Mouse (Mus musculus): ENCODE data around the gene Tbcc. TPM values are rescaled to one million over a fixed set of nuclear protein-coding genes. Genes with fewer than 3 reads are reported as not detected.

Gene Tbcc
- total and polyA plus RNA-seq, 3 experiments: 7.5 to 20.0 (median 18.6) TPM

DNA sequence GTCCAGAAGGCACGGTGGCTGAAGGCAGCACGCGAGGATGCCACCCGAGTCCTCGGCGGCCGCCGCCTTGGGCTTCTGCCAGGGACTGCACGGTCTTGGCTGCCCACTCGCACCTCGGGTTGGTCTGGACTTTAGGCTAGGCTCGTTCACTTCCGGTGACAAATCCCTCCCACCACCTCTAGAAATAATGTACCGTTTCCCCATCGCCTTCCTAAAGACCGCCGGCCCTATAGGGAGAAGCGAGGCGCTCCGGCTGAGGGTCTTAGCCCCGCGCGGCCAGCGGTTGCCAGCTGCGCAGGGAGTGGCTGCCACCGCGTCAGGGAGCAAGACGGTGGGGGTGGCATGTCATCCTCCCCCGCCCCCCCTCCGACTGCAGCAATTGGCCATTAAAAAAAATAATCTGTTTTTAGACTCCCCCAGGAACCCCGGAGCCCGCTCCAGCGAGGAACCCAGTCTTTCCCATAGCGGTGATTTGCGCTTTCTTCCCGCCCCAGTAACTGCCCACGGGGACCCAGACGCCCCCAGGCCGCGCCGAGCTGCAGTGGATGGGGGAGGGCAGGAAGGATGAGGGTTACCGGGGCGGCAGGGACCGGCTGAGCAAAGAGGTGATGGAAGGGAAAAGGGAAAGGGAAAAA, 917 bp upstream of the Tbcc start:
- DNase-seq (ENCODE audit: low spot score): peak; percentile 61
- H3K36me3 ChIP-seq (replicated peaks): peaks cover 32% of the 10 kb centered on the region
- peak overlapping the region; percentile 93 for H3K4me3 ChIP-seq (ENCODE audit: low read depth, low read length)
- TF ChIP-seq TAL1 (conservative IDR thresholded peaks at IDR 0.05; ENCODE audit: low read depth, low read length) (no peak), GATA2 (IDR thresholded peaks at IDR 0.05; ENCODE audit: borderline replicate concordance, low read depth, low read length) (no peak), CTCF (IDR thresholded peaks at IDR 0.05; ENCODE audit: low read depth, low read length) (no peak), POLR2AphosphoS5 (IDR thresholded peaks at IDR 0.05; ENCODE audit: insufficient replicate concordance, low read depth, low read length) (no peak), GATA1 (IDR thresholded peaks at IDR 0.05; ENCODE audit: borderline replicate concordance, low read length) (no peak)
- H3K4me1 ChIP-seq (ENCODE audit: insufficient read depth, low read depth, low read length): peaks cover 79% of the 10 kb centered on the region
- ATAC-seq (ENCODE audit: extremely low read depth, insufficient number of reproducible peaks, low FRiP score, poor library complexity, severe bottlenecking): no peak
- no peaks in the 10 kb centered on the region for H3K9me3 ChIP-seq (replicated peaks)
- no peaks in the 10 kb centered on the region for H3K27me3 ChIP-seq (ENCODE audit: insufficient read depth, low read length)

DNA sequence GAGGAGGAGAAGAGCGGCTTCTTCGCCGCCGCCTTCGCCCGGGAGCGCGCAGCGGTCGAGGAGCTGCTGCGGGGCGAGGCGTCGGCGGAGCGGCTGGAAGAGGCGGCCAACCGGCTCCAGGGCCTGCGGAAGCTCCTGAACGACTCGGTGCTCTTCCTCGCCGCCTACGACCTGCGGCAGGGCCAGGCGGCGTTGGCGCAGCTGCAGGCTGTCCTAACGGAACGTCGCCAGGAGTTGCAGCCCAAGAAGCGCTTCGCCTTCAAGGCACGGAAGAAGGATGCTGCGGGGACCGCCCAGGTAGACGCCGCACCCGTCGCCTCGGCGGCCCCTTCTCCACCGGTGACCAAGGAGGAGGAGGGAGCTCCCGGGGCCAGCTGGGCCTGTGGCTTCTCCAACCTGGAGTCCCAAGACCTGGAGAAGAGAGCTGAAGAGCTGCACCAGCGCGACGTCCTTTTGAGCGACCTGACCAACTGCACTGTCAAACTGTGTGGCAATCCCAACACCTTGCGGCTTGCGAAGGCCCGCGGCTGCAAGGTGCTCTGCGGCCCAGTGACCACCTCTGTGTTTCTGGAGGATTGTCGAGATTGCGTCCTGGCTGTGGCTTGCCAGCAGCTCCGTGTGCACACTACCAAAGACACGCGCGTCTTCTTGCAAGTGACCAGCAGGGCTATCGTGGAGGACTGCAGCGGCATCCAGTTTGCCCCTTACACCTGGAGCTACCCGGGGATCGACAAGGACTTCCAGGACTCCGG, 535 bp downstream of the Tbcc start:
- ATAC-seq (ENCODE audit: extremely low read depth, insufficient number of reproducible peaks, low FRiP score, poor library complexity, severe bottlenecking) (no peak), DNase-seq (ENCODE audit: low spot score) (no peak)
- Histone ChIP-seq H3K4me1 (ENCODE audit: insufficient read depth, low read depth, low read length) (peaks cover 65% of the 10 kb centered on the region), H3K9me3 (replicated peaks) (no peaks in the 10 kb centered on the region), H3K27me3 (ENCODE audit: insufficient read depth, low read length) (no peaks in the 10 kb centered on the region), H3K4me3 (ENCODE audit: low read depth, low read length) (peak overlapping the region; percentile 93), H3K36me3 (replicated peaks) (peaks cover 32% of the 10 kb centered on the region)
- TF ChIP-seq CTCF (IDR thresholded peaks at IDR 0.05; ENCODE audit: low read depth, low read length) (no peak), POLR2AphosphoS5 (IDR thresholded peaks at IDR 0.05; ENCODE audit: insufficient replicate concordance, low read depth, low read length) (no peak), TAL1 (conservative IDR thresholded peaks at IDR 0.05; ENCODE audit: low read depth, low read length) (no peak), GATA1 (IDR thresholded peaks at IDR 0.05; ENCODE audit: borderline replicate concordance, low read length) (no peak), GATA2 (IDR thresholded peaks at IDR 0.05; ENCODE audit: borderline replicate concordance, low read depth, low read length) (no peak)

DNA sequence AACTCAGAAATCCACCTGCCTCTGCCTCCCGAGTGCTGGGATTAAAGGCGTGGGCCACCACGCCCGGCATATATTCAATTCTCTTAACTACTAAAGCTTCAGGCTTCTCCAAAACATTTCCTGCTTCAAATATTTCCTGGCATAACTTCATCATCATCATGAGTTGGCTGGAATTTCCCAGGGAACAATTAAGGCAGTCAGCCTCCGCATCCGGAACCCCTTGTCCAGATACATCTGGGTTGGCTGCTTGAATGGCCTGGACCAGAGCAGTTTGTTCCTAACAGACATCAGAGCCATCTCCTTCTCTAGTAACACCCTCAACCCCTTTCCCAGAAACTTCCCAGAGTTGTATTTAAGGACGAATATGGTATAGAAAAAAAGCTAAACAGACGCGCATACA, 4.9 kb downstream of the Tbcc start:
- Histone ChIP-seq H3K4me1 (ENCODE audit: insufficient read depth, low read depth, low read length) (peaks cover 37% of the 10 kb centered on the region), H3K4me3 (ENCODE audit: low read depth, low read length) (no peak overlapping the region), H3K9me3 (replicated peaks) (0 out of 2 replicates have a peak, but pooled peaks cover 2% of the 10 kb centered on the region), H3K36me3 (replicated peaks) (peaks cover 29% of the 10 kb centered on the region), H3K27me3 (ENCODE audit: insufficient read depth, low read length) (peaks cover 5% of the 10 kb centered on the region; the same call in 1 of the 2 replicates)
- ATAC-seq (ENCODE audit: extremely low read depth, insufficient number of reproducible peaks, low FRiP score, poor library complexity, severe bottlenecking): no peak
- no peak for TF ChIP-seq GATA1 (IDR thresholded peaks at IDR 0.05; ENCODE audit: borderline replicate concordance, low read length)
- no peak for TF ChIP-seq TAL1 (conservative IDR thresholded peaks at IDR 0.05; ENCODE audit: low read depth, low read length)
- TF ChIP-seq CTCF (IDR thresholded peaks at IDR 0.05; ENCODE audit: low read depth, low read length): no peak
- no peak for TF ChIP-seq GATA2 (IDR thresholded peaks at IDR 0.05; ENCODE audit: borderline replicate concordance, low read depth, low read length)
- no peak for TF ChIP-seq POLR2AphosphoS5 (IDR thresholded peaks at IDR 0.05; ENCODE audit: insufficient replicate concordance, low read depth, low read length)
- DNase-seq (ENCODE audit: low spot score): no peak

DNA sequence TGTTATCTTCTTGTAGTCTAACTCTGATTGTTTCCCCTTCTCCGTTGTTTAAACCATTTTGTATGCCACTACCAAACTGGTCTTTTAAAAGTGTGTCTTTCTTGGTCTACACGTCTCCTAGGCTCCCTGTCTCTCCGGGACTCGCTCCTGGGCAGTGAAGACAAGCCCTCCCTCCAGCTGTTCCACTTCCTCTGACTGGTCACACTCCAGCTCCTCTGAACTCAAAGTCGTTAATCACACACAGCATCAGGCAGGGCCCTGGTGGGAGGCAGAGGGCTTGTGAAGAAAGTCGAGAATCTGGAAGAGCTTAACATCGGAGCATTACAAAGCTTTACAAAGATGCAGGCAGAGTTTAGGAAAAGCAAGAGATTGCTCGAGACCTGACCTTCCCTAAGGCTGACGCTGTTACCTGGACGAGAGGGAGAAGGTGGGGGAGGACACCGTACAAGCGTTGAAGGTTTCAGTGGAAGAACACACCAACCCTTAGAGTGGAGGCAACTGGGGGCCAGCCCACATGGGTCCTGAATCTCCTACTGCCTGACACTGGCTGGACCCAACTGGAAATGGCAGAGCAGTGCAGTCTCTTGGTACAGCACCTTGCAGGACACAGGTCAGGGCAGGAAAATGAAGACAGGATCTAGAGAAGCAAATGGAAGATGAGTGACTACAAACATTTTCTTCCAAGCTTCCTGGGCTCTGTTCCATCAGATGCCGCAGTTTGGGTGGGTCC, 6.9 kb downstream of the Tbcc start:
- DNase-seq (ENCODE audit: low spot score): no peak
- Histone ChIP-seq H3K4me1 (ENCODE audit: insufficient read depth, low read depth, low read length) (peaks cover 21% of the 10 kb centered on the region), H3K27me3 (ENCODE audit: insufficient read depth, low read length) (peaks cover 12% of the 10 kb centered on the region; the same call in 1 of the 2 replicates), H3K36me3 (replicated peaks) (peaks cover 16% of the 10 kb centered on the region), H3K9me3 (replicated peaks) (0 out of 2 replicates have a peak, but pooled peaks cover 2% of the 10 kb centered on the region), H3K4me3 (ENCODE audit: low read depth, low read length) (no peak overlapping the region)
- ATAC-seq (ENCODE audit: extremely low read depth, insufficient number of reproducible peaks, low FRiP score, poor library complexity, severe bottlenecking): no peak
- TF ChIP-seq CTCF (IDR thresholded peaks at IDR 0.05; ENCODE audit: low read depth, low read length): no peak
- TF ChIP-seq GATA1 (IDR thresholded peaks at IDR 0.05; ENCODE audit: borderline replicate concordance, low read length): no peak
- TF ChIP-seq GATA2 (IDR thresholded peaks at IDR 0.05; ENCODE audit: borderline replicate concordance, low read depth, low read length): no peak
- TF ChIP-seq POLR2AphosphoS5 (IDR thresholded peaks at IDR 0.05; ENCODE audit: insufficient replicate concordance, low read depth, low read length): no peak
- TF ChIP-seq TAL1 (conservative IDR thresholded peaks at IDR 0.05; ENCODE audit: low read depth, low read length): no peak

DNA sequence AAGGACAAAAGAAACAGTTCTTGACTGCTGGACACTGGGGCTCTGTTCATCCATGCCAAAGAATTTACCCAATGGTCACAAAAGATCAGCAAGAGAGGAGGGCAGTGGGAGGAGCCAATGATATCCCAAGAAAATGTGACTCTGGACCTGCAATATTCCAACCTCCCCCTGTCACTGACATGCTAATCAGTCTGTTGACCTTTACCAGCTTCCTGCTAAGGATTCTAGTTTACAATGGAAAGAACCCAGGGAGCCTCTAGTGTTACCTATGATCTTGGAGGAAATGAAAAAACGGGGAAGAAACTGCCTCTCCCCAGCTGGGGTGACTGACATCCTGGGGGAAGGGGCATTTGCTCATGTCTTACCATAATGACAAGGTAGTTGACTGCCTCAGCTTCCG, 10.5 kb downstream of the Tbcc start:
- H3K9me3 ChIP-seq (replicated peaks): 0 out of 2 replicates have a peak, but pooled peaks cover 2% of the 10 kb centered on the region
- DNase-seq (ENCODE audit: low spot score) (no peak), ATAC-seq (ENCODE audit: extremely low read depth, insufficient number of reproducible peaks, low FRiP score, poor library complexity, severe bottlenecking) (no peak)
- peaks cover 11% of the 10 kb centered on the region; the same call in 1 of the 2 replicates for H3K4me1 ChIP-seq (ENCODE audit: insufficient read depth, low read depth, low read length)
- H3K36me3 ChIP-seq (replicated peaks): no peaks in the 10 kb centered on the region
- H3K4me3 ChIP-seq (ENCODE audit: low read depth, low read length): no peak overlapping the region
- TF ChIP-seq CTCF (IDR thresholded peaks at IDR 0.05; ENCODE audit: low read depth, low read length): no peak
- no peak for TF ChIP-seq POLR2AphosphoS5 (IDR thresholded peaks at IDR 0.05; ENCODE audit: insufficient replicate concordance, low read depth, low read length)
- TF ChIP-seq TAL1 (conservative IDR thresholded peaks at IDR 0.05; ENCODE audit: low read depth, low read length): no peak
- no peak for TF ChIP-seq GATA1 (IDR thresholded peaks at IDR 0.05; ENCODE audit: borderline replicate concordance, low read length)
- peaks cover 12% of the 10 kb centered on the region for H3K27me3 ChIP-seq (ENCODE audit: insufficient read depth, low read length)
